Mouse (Mus musculus) midbrain, embryonic 15.5 days (tissue): ENCODE measurements around the gene Pak7. TPM values are rescaled to one million over a fixed set of nuclear protein-coding genes. Genes with fewer than 3 reads are reported as not detected.
A peak's percentile ranks its signal among the peaks of the same experiment; 100 is the strongest.
"Not testable (repeated sequence)": the region's sequence is repeated elsewhere in the genome, so short reads cannot be mapped to it uniquely, and the experiment has no call there.

ENCODE experiments used
- ATAC-seq: fragments of 200-750 bp; cut with Nextera tagmentation; replicated peaks from 2 replicates; pipeline ENCODE4 v1.8.0; 2017; ENCODE audit warnings: moderate TSS enrichment
- H3K27ac ChIP-seq: fragments of 300-500 bp; sonication (generic); 2 replicates; pipeline ENCODE4 v1.5.1; 2015; ENCODE audit warnings: mild to moderate bottlenecking, inconsistent platforms
- H3K27me3 ChIP-seq: fragments of 300-500 bp; sonication (generic); replicated peaks from 2 replicates; pipeline ENCODE4 v1.6.1; 2015; ENCODE audit warnings: inconsistent platforms
- H3K36me3 ChIP-seq: fragments of 300-500 bp; sonication (generic); replicated peaks from 2 replicates; pipeline ENCODE4 v1.6.1; 2015; ENCODE audit warnings: inconsistent platforms
- H3K4me1 ChIP-seq: fragments of 300-500 bp; sonication (generic); 2 replicates; pipeline ENCODE4 v1.6.1; 2015; ENCODE audit warnings: inconsistent platforms
- H3K4me2 ChIP-seq: fragments of 300-500 bp; sonication (generic); 2 replicates; pipeline ENCODE4 v1.6.1; 2015; ENCODE audit warnings: inconsistent platforms, mild to moderate bottlenecking, moderate library complexity
- H3K4me3 ChIP-seq: fragments of 300-500 bp; sonication (generic); 2 replicates; pipeline ENCODE4 v1.5.1; 2015; ENCODE audit warnings: mild to moderate bottlenecking, inconsistent platforms
- H3K9ac ChIP-seq: fragments of 300-500 bp; sonication (generic); 2 replicates; pipeline ENCODE4 v1.6.1; 2015; ENCODE audit warnings: mild to moderate bottlenecking, inconsistent platforms
- H3K9me3 ChIP-seq: fragments of 300-500 bp; sonication (generic); 2 replicates; pipeline ENCODE4 v1.6.1; 2016; ENCODE audit warnings: inconsistent platforms
- WGBS: fragments of 180-500 bp; shearing (Covaris S2); methylation state at CpG from one replicate; pipeline ENCODE4 v1.1.7; 2015; ENCODE audit warnings: mixed read lengths; 5-methylcytosine and 5-hydroxymethylcytosine counted together
- polyA plus RNA-seq: library from polyadenylated mRNA; unstranded; fragments of >200 nt; fragmentation: Nextera tagmentation; extraction: Ambion mirVana; gene quantifications from 2 replicates; pipeline ENCODE4 v1.2.1, GENCODE M21; 2015

Gene Pak7
- polyA plus RNA-seq, 1 experiment from 2014 or later = 35.3 TPM

- no peaks in the 10 kb centered on the region for H3K9me3 ChIP-seq
- no peak overlapping the region for H3K4me3 ChIP-seq
- WGBS = 84% methylated on average over 4 of the region's 4 CpGs
- ATAC-seq = no peak
- no peaks in the 10 kb centered on the region for H3K27me3 ChIP-seq
- H3K27ac ChIP-seq = no peak overlapping the region
- H3K9ac ChIP-seq = no peak overlapping the region
- no peak overlapping the region for H3K4me2 ChIP-seq
- no peaks in the 10 kb centered on the region for H3K4me1 ChIP-seq
- H3K36me3 ChIP-seq = no peaks in the 10 kb centered on the region
These were observed 62.1 kb downstream of the Pak7 start for GRCm38 (mm10) chr2:136325646-136326045.

- no peaks in the 10 kb centered on the region for H3K27me3 ChIP-seq
- no peak overlapping the region for H3K4me2 ChIP-seq
- 30% methylated on average over 3 of the region's 3 CpGs for WGBS
- H3K27ac ChIP-seq = peak overlapping the region; percentile 55; the same call in 1 of the 2 replicates
- H3K4me1 ChIP-seq = peaks cover 4% of the 10 kb centered on the region
- no peak overlapping the region for H3K4me3 ChIP-seq
- no peaks in the 10 kb centered on the region for H3K36me3 ChIP-seq
- no peak overlapping the region for H3K9ac ChIP-seq
- H3K9me3 ChIP-seq = no peaks in the 10 kb centered on the region
- peak; percentile 82 for ATAC-seq
These were observed 78.5 kb downstream of the Pak7 start for GRCm38 (mm10) chr2:136309313-136309712.

DNA sequence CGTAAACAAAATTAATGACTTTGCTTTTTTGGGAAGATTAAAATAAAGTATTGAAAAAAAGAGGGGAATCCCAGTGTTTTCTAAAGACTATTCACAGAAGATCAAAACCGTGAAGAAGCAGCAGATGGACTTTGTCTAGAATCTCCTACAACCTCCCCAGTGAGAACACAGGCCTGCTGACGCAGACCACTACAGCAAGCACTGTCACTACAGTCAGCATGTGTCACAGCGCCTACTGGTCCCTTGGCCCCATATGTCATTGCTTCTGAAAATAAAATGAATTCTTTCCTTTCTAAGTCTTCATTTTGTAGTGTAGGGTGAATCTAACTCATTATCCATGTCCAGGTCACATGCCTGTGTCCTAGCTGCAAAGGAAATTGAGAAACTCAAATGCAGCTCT lies 79.0 kb downstream of the Pak7 start:
- peaks cover 4% of the 10 kb centered on the region for H3K4me1 ChIP-seq
- H3K4me3 ChIP-seq = no peak overlapping the region
- H3K4me2 ChIP-seq = no peak overlapping the region
- 64% methylated on average over 4 of the region's 4 CpGs for WGBS
- no peak overlapping the region for H3K9ac ChIP-seq
- no peaks in the 10 kb centered on the region for H3K36me3 ChIP-seq
- no peaks in the 10 kb centered on the region for H3K27me3 ChIP-seq
- no peaks in the 10 kb centered on the region for H3K9me3 ChIP-seq
- H3K27ac ChIP-seq = peak overlapping the region; percentile 55; the same call in 1 of the 2 replicates
- peak; percentile 65 for ATAC-seq

DNA sequence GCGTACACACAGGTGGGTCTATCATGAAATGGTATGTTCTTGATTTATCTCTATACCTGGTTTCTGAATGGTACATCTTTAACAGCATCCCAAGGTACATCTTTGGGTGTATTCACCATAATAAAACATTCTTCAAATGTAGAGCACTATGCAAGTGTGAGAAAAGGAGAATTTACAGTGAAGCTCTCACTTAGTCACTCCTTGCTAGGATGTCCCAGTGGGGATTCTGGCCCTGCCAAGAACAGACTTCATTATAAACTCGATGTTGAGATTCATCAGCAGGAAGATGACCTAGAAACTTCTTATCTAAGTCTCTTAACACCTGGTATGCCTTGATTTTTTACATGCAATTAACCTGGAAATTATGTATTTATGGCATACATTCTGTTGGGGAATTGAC lies 85.6 kb downstream of the Pak7 start:
- WGBS = 80% methylated on average over 2 of the region's 2 CpGs
- no peak for ATAC-seq

DNA sequence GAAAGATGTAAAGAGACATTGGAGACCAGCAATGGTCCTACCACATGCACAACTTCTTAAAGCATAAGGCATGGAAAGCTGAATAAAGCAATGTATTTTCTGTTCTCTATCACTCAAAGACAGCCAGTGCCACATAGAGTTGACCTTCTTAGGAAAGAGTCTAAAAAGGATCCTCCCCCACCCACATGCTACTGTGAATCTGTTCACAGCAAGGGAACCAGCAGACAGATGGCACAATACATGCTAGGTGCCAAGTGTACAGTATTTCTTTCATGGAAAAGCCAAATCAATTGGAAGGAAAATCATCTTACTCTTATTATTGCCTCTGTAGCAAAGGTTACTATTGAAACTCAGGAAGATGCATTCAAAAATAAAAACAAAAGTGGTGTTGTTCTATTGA lies 86.4 kb downstream of the Pak7 start:
- ATAC-seq = no peak

More for the DNA sequence above, 85.6 kb downstream of the Pak7 start:
- Histone ChIP-seq H3K27ac (no peak overlapping the region), H3K9me3 (no peaks in the 10 kb centered on the region), H3K36me3 (no peaks in the 10 kb centered on the region), H3K9ac (no peak overlapping the region), H3K27me3 (no peaks in the 10 kb centered on the region), H3K4me2 (no peak overlapping the region), H3K4me3 (no peak overlapping the region), H3K4me1 (no peaks in the 10 kb centered on the region)

GRCm38 (mm10) chr2:136297371-136297770 lies 90.4 kb downstream of the Pak7 start:
- 49% methylated on average over 1 of the region's 1 CpGs for WGBS
- ATAC-seq = no peak

More for the DNA sequence above, 86.4 kb downstream of the Pak7 start:
- Histone ChIP-seq H3K27ac (no peak overlapping the region), H3K9ac (no peak overlapping the region), H3K9me3 (no peaks in the 10 kb centered on the region), H3K36me3 (no peaks in the 10 kb centered on the region), H3K27me3 (no peaks in the 10 kb centered on the region), H3K4me3 (no peak overlapping the region), H3K4me1 (no peaks in the 10 kb centered on the region), H3K4me2 (no peak overlapping the region)

GRCm38 (mm10) chr2:136282043-136282442 lies 105.7 kb downstream of the Pak7 start:
- WGBS = 78% methylated on average over 1 of the region's 1 CpGs
- Histone ChIP-seq H3K27ac (no peak overlapping the region), H3K9ac (no peak overlapping the region), H3K9me3 (no peaks in the 10 kb centered on the region), H3K4me1 (no peaks in the 10 kb centered on the region), H3K36me3 (no peaks in the 10 kb centered on the region), H3K4me2 (no peak overlapping the region), H3K27me3 (no peaks in the 10 kb centered on the region), H3K4me3 (no peak overlapping the region)
- ATAC-seq = no peak

More at GRCm38 (mm10) chr2:136297371-136297770, 90.4 kb downstream of the Pak7 start:
- Histone ChIP-seq H3K36me3 (no peaks in the 10 kb centered on the region), H3K27me3 (no peaks in the 10 kb centered on the region), H3K4me2 (no peak overlapping the region), H3K9me3 (no peaks in the 10 kb centered on the region), H3K4me3 (no peak overlapping the region), H3K4me1 (no peaks in the 10 kb centered on the region), H3K9ac (no peak overlapping the region), H3K27ac (no peak overlapping the region)

- not testable (repeated sequence) for H3K27me3 ChIP-seq, H3K27ac ChIP-seq, ATAC-seq, H3K4me2 ChIP-seq, H3K36me3 ChIP-seq, H3K9me3 ChIP-seq, H3K4me3 ChIP-seq, H3K4me1 ChIP-seq, H3K9ac ChIP-seq
- WGBS = 80% methylated on average over 4 of the region's 4 CpGs
These were observed 145.8 kb downstream of the Pak7 start for GRCm38 (mm10) chr2:136241960-136242359.

DNA sequence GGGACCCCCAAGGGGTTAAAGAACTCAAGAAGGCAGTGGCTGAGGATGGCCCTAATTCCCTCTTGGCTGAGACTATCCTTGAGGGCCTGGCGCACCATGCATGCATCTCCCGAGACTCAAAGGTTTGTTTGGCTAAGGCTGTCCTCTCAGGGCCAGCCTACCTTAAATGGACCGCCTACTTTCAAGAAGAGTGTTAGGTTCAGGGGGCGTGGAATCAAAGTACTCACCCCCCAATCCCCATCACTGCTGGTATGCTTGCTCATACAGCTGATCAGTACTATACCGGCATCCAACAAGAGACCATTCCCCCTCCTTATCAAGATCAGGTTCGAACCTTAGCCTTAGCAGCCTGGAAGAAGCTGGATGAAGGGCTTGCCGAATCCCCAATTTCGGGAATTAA lies 156.5 kb downstream of the Pak7 start:
- no peak overlapping the region for H3K27ac ChIP-seq
- ATAC-seq = no peak
- H3K36me3 ChIP-seq = no peaks in the 10 kb centered on the region
- no peak overlapping the region for H3K9ac ChIP-seq
- WGBS = 93% methylated on average over 8 of the region's 8 CpGs
- no peak overlapping the region for H3K4me2 ChIP-seq
- H3K9me3 ChIP-seq = no peaks in the 10 kb centered on the region
- H3K4me3 ChIP-seq = no peak overlapping the region
- H3K4me1 ChIP-seq = no peaks in the 10 kb centered on the region
- no peaks in the 10 kb centered on the region for H3K27me3 ChIP-seq

DNA sequence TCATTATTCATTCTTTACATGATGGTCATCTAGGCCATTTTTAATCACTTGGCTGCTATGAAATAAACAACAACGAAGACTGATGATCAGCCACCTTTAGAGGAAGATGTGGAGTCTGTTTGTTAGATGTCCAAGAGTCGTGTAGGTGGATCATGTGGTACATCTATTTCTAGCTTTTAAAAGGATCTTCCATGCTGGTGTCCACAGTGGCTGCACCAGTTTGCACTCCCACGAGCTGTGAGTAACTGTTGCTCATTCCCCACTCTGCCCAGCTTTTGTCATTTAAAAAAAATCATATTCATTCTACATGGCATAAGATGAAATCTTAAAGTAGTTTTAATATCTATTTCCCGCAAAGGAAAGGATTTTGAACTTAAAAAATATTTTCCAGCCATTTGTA lies 183.7 kb downstream of the Pak7 start:
- WGBS = 84% methylated on average over 4 of the region's 4 CpGs
- H3K9me3 ChIP-seq = no peaks in the 10 kb centered on the region
- H3K27ac ChIP-seq = no peak overlapping the region
- no peak overlapping the region for H3K9ac ChIP-seq
- ATAC-seq = no peak
- H3K27me3 ChIP-seq = no peaks in the 10 kb centered on the region
- no peak overlapping the region for H3K4me3 ChIP-seq
- no peak overlapping the region for H3K4me2 ChIP-seq
- H3K36me3 ChIP-seq = no peaks in the 10 kb centered on the region
- no peaks in the 10 kb centered on the region for H3K4me1 ChIP-seq

DNA sequence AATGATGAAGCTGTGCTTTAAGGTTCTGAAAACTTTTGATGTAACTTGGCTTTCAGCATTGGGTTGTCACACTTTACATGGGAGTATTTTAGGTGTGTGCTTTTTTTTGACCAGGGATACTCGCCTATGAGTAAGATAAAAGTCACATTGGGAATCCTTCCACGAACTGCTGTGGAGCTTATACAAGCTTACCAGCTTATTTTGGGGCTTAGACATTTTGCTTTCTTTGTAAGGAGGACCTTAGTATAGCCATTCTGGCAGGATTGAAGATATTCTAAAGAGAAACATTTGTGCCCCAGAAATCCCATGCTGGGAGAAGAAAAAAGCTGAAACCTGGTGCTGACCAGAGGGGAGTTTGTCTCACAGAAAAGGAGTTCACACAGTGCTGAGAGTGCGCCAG lies 212.7 kb downstream of the Pak7 start:
- 67% methylated on average over 3 of the region's 3 CpGs for WGBS
- H3K4me1 ChIP-seq = no peaks in the 10 kb centered on the region
- no peaks in the 10 kb centered on the region for H3K36me3 ChIP-seq
- H3K9ac ChIP-seq = no peak overlapping the region
- H3K27me3 ChIP-seq = no peaks in the 10 kb centered on the region
- no peak overlapping the region for H3K4me3 ChIP-seq
- no peak for ATAC-seq
- no peak overlapping the region for H3K4me2 ChIP-seq
- H3K9me3 ChIP-seq = no peaks in the 10 kb centered on the region
- H3K27ac ChIP-seq = no peak overlapping the region

GRCm38 (mm10) chr2:136150752-136151151 lies 237.0 kb downstream of the Pak7 start:
- Histone ChIP-seq H3K27ac (no peak overlapping the region), H3K9ac (no peak overlapping the region), H3K4me1 (no peaks in the 10 kb centered on the region), H3K27me3 (no peaks in the 10 kb centered on the region), H3K9me3 (no peaks in the 10 kb centered on the region), H3K4me3 (no peak overlapping the region), H3K4me2 (no peak overlapping the region), H3K36me3 (no peaks in the 10 kb centered on the region)
- ATAC-seq = no peak
- 79% methylated on average over 7 of the region's 7 CpGs for WGBS

DNA sequence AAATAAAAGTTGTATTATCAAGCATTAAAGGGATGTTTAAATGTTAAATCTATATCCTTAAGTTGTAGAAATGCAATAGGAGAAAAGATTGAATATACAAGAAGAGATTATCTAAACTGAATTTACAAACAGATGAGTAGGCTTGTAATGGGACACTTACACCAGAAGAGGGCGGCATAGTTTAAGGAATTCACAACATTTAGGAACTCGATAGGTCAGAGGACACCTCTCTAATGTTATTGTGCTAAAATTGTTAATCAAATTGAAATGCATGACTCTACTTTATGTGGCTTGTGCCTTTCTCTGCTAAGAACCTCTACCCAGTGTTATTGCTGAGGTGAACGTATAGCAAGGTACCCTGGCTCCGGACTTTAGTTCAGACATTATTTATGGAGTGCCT lies 238.2 kb downstream of the Pak7 start:
- no peak overlapping the region for H3K9ac ChIP-seq
- no peak overlapping the region for H3K4me3 ChIP-seq
- no peak overlapping the region for H3K27ac ChIP-seq
- H3K36me3 ChIP-seq = no peaks in the 10 kb centered on the region
- peak; percentile 57 for ATAC-seq
- H3K4me2 ChIP-seq = no peak overlapping the region
- no peaks in the 10 kb centered on the region for H3K4me1 ChIP-seq
- WGBS = 34% methylated on average over 4 of the region's 4 CpGs
- H3K9me3 ChIP-seq = no peaks in the 10 kb centered on the region
- H3K27me3 ChIP-seq = no peaks in the 10 kb centered on the region
